Mouse (Mus musculus): ENCODE results near the gene Klhdc10.

The Klhdc10 gene

GRCm38 (mm10) chr6:30468684-30469083 is 67.0 kb downstream of the Klhdc10 start:
- DNase-seq (ENCODE audit: low spot score in 2 of 2), result no peak

GRCm38 (mm10) chr6:30469370-30469769 is 67.7 kb downstream of the Klhdc10 start:
- no peak for DNase-seq (ENCODE audit: low spot score in 2 of 2)

- DNase-seq (ENCODE audit: low spot score in 2 of 2), result no peak
These were observed 70.0 kb downstream of the Klhdc10 start for GRCm38 (mm10) chr6:30471706-30472105.

GRCm38 (mm10) chr6:30476025-30476765 is 74.5 kb downstream of the Klhdc10 start:
- no peak for DNase-seq (ENCODE audit: low spot score in 2 of 2)

- no peak for DNase-seq (ENCODE audit: low spot score in 2 of 2)
These were observed 75.6 kb downstream of the Klhdc10 start for GRCm38 (mm10) chr6:30477210-30477714.

GRCm38 (mm10) chr6:30477784-30478183 is 76.1 kb downstream of the Klhdc10 start:
- DNase-seq (ENCODE audit: low spot score in 2 of 2), result no peak

GRCm38 (mm10) chr6:30479418-30479817 is 77.8 kb downstream of the Klhdc10 start:
- no peak for DNase-seq (ENCODE audit: low spot score in 2 of 2)

- DNase-seq (ENCODE audit: low spot score in 2 of 2), result no peak
These were observed 81.2 kb downstream of the Klhdc10 start for GRCm38 (mm10) chr6:30482908-30483307.

GRCm38 (mm10) chr6:30486504-30486903 is 84.8 kb downstream of the Klhdc10 start:
- DNase-seq (ENCODE audit: low spot score in 2 of 2), result no peak

- no peak for DNase-seq (ENCODE audit: low spot score in 2 of 2)
These were observed 97.4 kb downstream of the Klhdc10 start for GRCm38 (mm10) chr6:30499049-30499448.
